In the genomic region with DNA sequence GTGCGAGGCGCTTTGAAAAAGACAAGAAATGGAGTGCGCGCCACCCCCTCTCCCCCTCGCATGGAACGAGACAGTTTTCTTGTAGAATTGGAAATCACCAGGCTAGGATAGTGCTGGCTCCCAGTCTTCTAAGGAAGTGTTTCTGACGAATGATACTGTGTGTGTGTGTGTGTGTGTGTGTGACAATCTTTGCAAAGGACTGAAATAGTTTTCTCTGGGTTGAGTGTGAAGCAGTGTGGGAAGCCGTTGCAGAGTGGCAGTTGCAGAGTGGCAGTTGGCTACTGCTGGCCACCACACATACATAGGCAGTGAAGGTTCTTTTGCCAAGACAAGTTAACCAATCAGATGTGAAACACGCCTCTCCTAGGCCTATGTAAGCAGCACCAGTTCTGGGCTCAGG, we compare ENCODE assay signal across 10 mouse cellular contexts. TPM values are rescaled to one million over a fixed set of nuclear protein-coding genes. Genes with fewer than 3 reads are reported as not detected.
DNase-seq lines count a peak whose midpoint lies in the region.
"Not testable (repeated sequence)": the region's sequence is repeated elsewhere in the genome, so short reads cannot be mapped to it uniquely, and the experiment has no call there.
"Had no signal": no experiment of that assay in that cellular context is flagged by ENCODE, and none has a peak within 500 bp of the region (broad histone marks: within the 10 kb centered on the region; RNA-seq: fewer than 3 reads in every experiment).

No protein-coding gene starts in this region.

- DNase-seq in brain, adult 2 months (ENCODE audit: low read depth, low spot score) = peak; percentile 72
- DNase-seq in frontal cortex, adult 2 months (ENCODE audit: extremely low spot score in 1 of 2, low spot score in 1 of 2) = peak; percentile 27 to 52
- peak; percentile 5 to 24 for DNase-seq in left cerebral cortex, adult 18-20 months (ENCODE audit: low spot score in 2 of 2)
- peak; percentile 17 to 60 for DNase-seq in left cerebral cortex, postnatal 14 days (ENCODE audit: low spot score in 2 of 2)
- peak; percentile 37 for DNase-seq in right cerebral cortex, adult 18-20 months
- peak; percentile 23 to 27 for DNase-seq in right cerebral cortex, postnatal 36 days (ENCODE audit: low spot score in 2 of 2)

- intact Hi-C loops in left cerebral cortex, postnatal 14 days (cut with DNase I) = not testable (repeated sequence)

RNA-seq across cellular contexts. Expression of gene Kcne4, which starts 31.6 kb away (rescaled TPM):
- 1.0 and 1.1 TPM in 2 replicates for polyA plus RNA-seq in frontal cortex, adult 2 months (2012; rRNA removed)
- 1 to 10 TPM; 1.4 to 1.5 TPM for total RNA-seq in left cerebral cortex, adult 18-20 months (2021)
- 1 to 10 TPM; 1.1 to 1.5 TPM for total RNA-seq in left cerebral cortex, postnatal 14 days (2021)
- total RNA-seq: common myeloid progenitor, adult 5-6 weeks had no signal
- polyA plus RNA-seq: activated CD4-positive, CD25-positive, alpha-beta regulatory T cell, adult 4 months; erythroblast, embryonic 14.5 days; G1E had no signal

Comparison
In these comparisons a context has a peak if more than half of its experiments do, and no peak if none do; other contexts are left out.
1. Peak in every context shown above with its lines: DNase-seq.
2. DNase-seq: peak in every context shown above with its lines; median percentile 72 in brain, adult 2 months; 40 in frontal cortex, adult 2 months; 38 in left cerebral cortex, postnatal 14 days; 37 in right cerebral cortex, adult 18-20 months; 25 in right cerebral cortex, postnatal 36 days; 14 in left cerebral cortex, adult 18-20 months.